Mouse (Mus musculus) forebrain, postnatal 0 days (tissue): Measurements from ENCODE around the gene Mrpl22. TPM values are rescaled to one million over a fixed set of nuclear protein-coding genes. Genes with fewer than 3 reads are reported as not detected.
"Not testable (repeated sequence)": the region's sequence is repeated elsewhere in the genome, so short reads cannot be mapped to it uniquely, and the experiment has no call there.

ENCODE experiments used
- ATAC-seq: fragments of 200-750 bp; cut with Nextera tagmentation; 2 replicates; pipeline ENCODE4 v1.8.0; 2017; ENCODE audit warnings: mild to moderate bottlenecking, moderate library complexity
- DNase-seq: peaks from one replicate; pipeline ENCODE4 v3.0.0-alpha.2; 2015
- H3K27ac ChIP-seq: fragments of 300-500 bp; sonication (generic); 2 replicates; pipeline ENCODE4 v1.5.1; 2014; ENCODE audit warnings: low read depth, mild to moderate bottlenecking, antibody characterized with exemption, low read length, moderate library complexity, mixed read lengths
- H3K27me3 ChIP-seq: fragments of 300-500 bp; sonication (generic); 2 replicates; pipeline ENCODE4 v1.6.1; 2014; ENCODE audit warnings: mild to moderate bottlenecking, low read length, mixed read lengths; ENCODE audit not compliant: insufficient read depth
- H3K36me3 ChIP-seq: fragments of 300-500 bp; sonication (generic); 2 replicates; pipeline ENCODE4 v1.6.1; 2014; ENCODE audit warnings: mild to moderate bottlenecking, moderate library complexity; ENCODE audit not compliant: insufficient read depth
- H3K4me1 ChIP-seq: fragments of 300-500 bp; sonication (generic); 2 replicates; pipeline ENCODE4 v1.6.1; 2014; ENCODE audit warnings: antibody characterized with exemption; ENCODE audit not compliant: insufficient read depth
- H3K4me2 ChIP-seq: fragments of 300-500 bp; sonication (generic); 2 replicates; pipeline ENCODE4 v1.6.1; 2014; ENCODE audit warnings: low read depth, mild to moderate bottlenecking, moderate library complexity
- H3K4me3 ChIP-seq: fragments of 300-500 bp; sonication (generic); 2 replicates; pipeline ENCODE4 v1.5.1; 2014; ENCODE audit warnings: low read depth, low read length, mixed read lengths
- H3K9ac ChIP-seq: fragments of 300-500 bp; sonication (generic); 2 replicates; pipeline ENCODE4 v1.6.1; 2014; ENCODE audit warnings: mild to moderate bottlenecking
- H3K9me3 ChIP-seq: fragments of 300-500 bp; sonication (generic); 2 replicates; pipeline ENCODE4 v1.6.1; 2016; ENCODE audit warnings: low read length
- CTCF ChIP-seq: sonication (generic); IDR thresholded peaks from 2 replicates; pipeline ENCODE4 v1.5.1; 2016; ENCODE audit warnings: antibody characterized with exemption, control low read depth, low read depth
- WGBS: fragments of 180-500 bp; shearing (Covaris S2); extraction: QIAGEN DNeasy Blood & Tissue Kit; methylation state at CpG from one replicate; pipeline ENCODE4 v1.1.7; 2014; 5-methylcytosine and 5-hydroxymethylcytosine counted together
- polyA plus RNA-seq: library from polyadenylated mRNA; unstranded; fragments of >200 nt; fragmentation: Nextera tagmentation; extraction: Ambion mirVana; gene quantifications from 2 replicates; pipeline ENCODE4 v1.2.1, GENCODE M21; 2015
- total RNA-seq: library from RNA; depleted of rRNA; stranded (reverse); fragments of >200 nt; gene quantifications from 2 replicates; pipeline ENCODE4 v1.2.3, GENCODE M21; 2014; rRNA removed

The Mrpl22 gene
- total and polyA plus RNA-seq, 2 experiments from 2014 or later, result 39.4 to 107 TPM

GRCm38 (mm10) chr11:58215814-58216213 is 44.4 kb downstream of the Mrpl22 start:
- Histone ChIP-seq H3K4me2 (no peak overlapping the region), H3K4me3 (no peak overlapping the region), H3K9ac (no peak overlapping the region), H3K4me1 (no peaks in the 10 kb centered on the region), H3K9me3 (no peaks in the 10 kb centered on the region), H3K27me3 (no peaks in the 10 kb centered on the region), H3K27ac (no peak overlapping the region), H3K36me3 (no peaks in the 10 kb centered on the region)
- DNase-seq, result no peak
- WGBS, result 82% methylated on average over 5 of the region's 5 CpGs
- TF ChIP-seq CTCF, result no peak
- ATAC-seq, result no peak

- ATAC-seq (no peak), DNase-seq (no peak)
- Histone ChIP-seq H3K4me3 (no peak overlapping the region), H3K9ac (no peak overlapping the region), H3K4me1 (no peaks in the 10 kb centered on the region), H3K9me3 (no peaks in the 10 kb centered on the region), H3K27me3 (no peaks in the 10 kb centered on the region), H3K4me2 (no peak overlapping the region), H3K36me3 (no peaks in the 10 kb centered on the region), H3K27ac (no peak overlapping the region)
- WGBS, result 90% methylated on average over 6 of the region's 6 CpGs
- TF ChIP-seq CTCF, result no peak
Measured at GRCm38 (mm10) chr11:58216823-58217222, 45.4 kb downstream of the Mrpl22 start.

- no peak for TF ChIP-seq CTCF
- Histone ChIP-seq H3K9ac (no peak overlapping the region), H3K9me3 (no peaks in the 10 kb centered on the region), H3K4me1 (no peaks in the 10 kb centered on the region), H3K4me2 (no peak overlapping the region), H3K27me3 (no peaks in the 10 kb centered on the region), H3K27ac (no peak overlapping the region), H3K4me3 (no peak overlapping the region), H3K36me3 (no peaks in the 10 kb centered on the region)
- DNase-seq (no peak), ATAC-seq (no peak)
- 51% methylated on average over 4 of the region's 4 CpGs for WGBS
Measured at GRCm38 (mm10) chr11:58223751-58224150, 52.3 kb downstream of the Mrpl22 start.

DNA sequence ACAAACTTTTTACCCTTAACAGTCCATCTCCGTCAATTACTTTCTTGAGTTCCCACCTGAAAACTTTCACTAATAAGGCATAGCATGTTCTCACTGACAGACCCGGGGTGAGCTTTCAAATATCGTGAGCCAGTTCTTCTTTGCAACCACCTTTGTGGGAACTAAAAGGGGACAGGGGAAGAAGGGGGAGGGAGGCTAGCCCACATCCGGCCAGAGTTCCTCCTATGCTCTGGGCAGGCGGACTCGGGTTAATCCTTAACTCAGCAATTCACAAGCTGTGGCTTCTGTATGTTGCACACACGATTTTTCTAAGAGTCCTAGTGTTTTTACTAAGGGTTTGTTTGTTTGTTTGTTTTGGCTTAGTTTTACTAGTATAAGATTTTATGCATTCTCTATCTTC is 52.9 kb downstream of the Mrpl22 start:
- ATAC-seq, result no peak
- WGBS, result 61% methylated on average over 7 of the region's 7 CpGs
- Histone ChIP-seq H3K4me3 (no peak overlapping the region), H3K9me3 (no peaks in the 10 kb centered on the region), H3K9ac (no peak overlapping the region), H3K4me1 (no peaks in the 10 kb centered on the region), H3K36me3 (no peaks in the 10 kb centered on the region), H3K4me2 (no peak overlapping the region), H3K27me3 (no peaks in the 10 kb centered on the region), H3K27ac (no peak overlapping the region)
- no peak for TF ChIP-seq CTCF
- DNase-seq, result no peak

DNA sequence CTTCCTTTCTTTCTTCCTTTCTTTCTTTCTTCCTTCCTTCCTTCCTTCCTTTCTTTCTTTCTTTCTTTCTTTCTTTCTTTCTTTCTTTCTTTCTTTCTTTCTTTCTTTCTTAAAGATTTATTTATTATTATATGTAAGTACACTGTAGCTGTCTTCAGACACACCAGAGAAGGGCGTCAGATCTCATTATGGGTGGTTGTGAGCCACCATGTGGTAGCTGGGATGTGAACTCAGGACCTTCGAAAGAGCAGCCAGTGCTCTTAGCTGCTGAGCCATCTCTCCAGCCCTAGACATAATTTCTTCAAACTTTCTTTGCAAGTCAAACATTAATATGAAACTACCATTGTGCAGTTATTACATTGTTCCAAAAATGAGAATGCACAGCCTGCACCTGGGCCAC is 53.4 kb downstream of the Mrpl22 start:
- H3K36me3 ChIP-seq, DNase-seq, H3K4me1 ChIP-seq, ATAC-seq, H3K4me3 ChIP-seq, H3K9ac ChIP-seq, H3K27me3 ChIP-seq, H3K4me2 ChIP-seq, H3K27ac ChIP-seq, H3K9me3 ChIP-seq: not testable (repeated sequence)
- 80% methylated on average over 2 of the region's 2 CpGs for WGBS

DNA sequence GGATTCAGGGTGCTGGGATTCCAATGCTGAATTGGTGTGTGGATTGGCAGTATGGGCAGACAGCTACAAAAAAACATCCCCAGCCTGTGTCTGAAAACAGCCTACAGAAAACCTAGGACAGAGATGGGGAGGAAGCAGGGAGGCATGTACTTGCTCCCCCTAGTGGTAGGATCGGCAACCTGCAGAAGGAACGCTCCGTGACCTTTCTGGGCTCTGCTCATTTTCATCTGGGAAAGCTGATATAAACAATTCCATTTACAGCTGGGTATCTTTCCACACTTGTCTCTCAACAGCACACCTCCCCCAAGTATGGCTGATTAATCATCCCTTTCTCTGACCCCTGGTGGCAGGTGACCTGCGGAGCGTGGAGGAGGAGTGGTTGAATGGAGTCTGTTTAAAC is 54.2 kb downstream of the Mrpl22 start:
- no peaks in the 10 kb centered on the region for H3K4me1 ChIP-seq
- WGBS, result 13% methylated on average over 5 of the region's 5 CpGs

DNA sequence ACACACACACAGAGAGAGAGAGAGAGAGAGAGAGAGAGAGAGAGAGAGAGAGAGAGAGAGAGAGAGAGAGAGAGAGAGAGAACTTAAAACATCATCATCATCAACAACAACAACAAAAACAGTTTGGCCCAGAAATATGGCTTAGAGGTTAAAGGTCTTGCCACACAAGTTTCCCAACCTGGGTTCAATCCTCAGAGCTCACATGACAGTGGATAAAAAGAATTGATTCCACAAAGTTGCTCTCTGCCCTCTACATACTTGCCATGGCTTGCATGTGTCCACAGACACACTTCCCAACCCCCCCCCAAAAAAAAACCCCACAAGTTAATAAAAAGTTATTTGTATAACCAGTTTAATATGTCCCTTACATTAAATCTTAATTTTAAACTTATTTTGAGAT is 55.0 kb downstream of the Mrpl22 start:
- Histone ChIP-seq H3K4me1 (no peaks in the 10 kb centered on the region), H3K9me3 (no peaks in the 10 kb centered on the region), H3K27me3 (no peaks in the 10 kb centered on the region), H3K27ac (no peak overlapping the region), H3K36me3 (no peaks in the 10 kb centered on the region), H3K9ac (no peak overlapping the region), H3K4me2 (no peak overlapping the region), H3K4me3 (no peak overlapping the region)
- no peak for DNase-seq
- ATAC-seq, result no peak
- TF ChIP-seq CTCF, result no peak

More for the DNA sequence above, 54.2 kb downstream of the Mrpl22 start:
- H3K9me3 ChIP-seq, result no peaks in the 10 kb centered on the region
- H3K36me3 ChIP-seq, result no peaks in the 10 kb centered on the region
- 0 out of 2 replicates have a peak, but pooled peaks have one; percentile 12 for ATAC-seq
- H3K4me3 ChIP-seq, result no peak overlapping the region
- peak; percentile 58 for DNase-seq
- no peak overlapping the region for H3K4me2 ChIP-seq
- peak; percentile 89 for TF ChIP-seq CTCF
- H3K27ac ChIP-seq, result no peak overlapping the region
- H3K27me3 ChIP-seq, result no peaks in the 10 kb centered on the region
- H3K9ac ChIP-seq, result no peak overlapping the region

GRCm38 (mm10) chr11:58228021-58228420 is 56.6 kb downstream of the Mrpl22 start:
- not testable (repeated sequence) for H3K36me3 ChIP-seq, H3K9ac ChIP-seq, H3K27ac ChIP-seq, ATAC-seq, H3K4me3 ChIP-seq, DNase-seq, H3K27me3 ChIP-seq, H3K9me3 ChIP-seq, H3K4me1 ChIP-seq, H3K4me2 ChIP-seq
- 98% methylated on average over 2 of the region's 2 CpGs for WGBS

Other genes with a start within 250 kb of the Mrpl22 start
- 33.0 and 43.9 TPM in 2 replicates for gene Larp1, start 162.6 kb upstream of the Mrpl22 start, total RNA-seq
- gene Larp1, start 162.6 kb upstream of the Mrpl22 start, polyA plus RNA-seq, result 7.6 and 13.3 TPM in 2 replicates
- gene Gm12248, start 78.5 kb upstream of the Mrpl22 start, total RNA-seq, result not detected in 2 replicates
- not detected in 2 replicates for gene Gm12248, start 78.5 kb upstream of the Mrpl22 start, polyA plus RNA-seq
- 100 and 121 TPM in 2 replicates for gene Cnot8, start 67.5 kb upstream of the Mrpl22 start, total RNA-seq
- 107 and 114 TPM in 2 replicates for gene Cnot8, start 67.5 kb upstream of the Mrpl22 start, polyA plus RNA-seq
- 18.4 and 19.2 TPM in 2 replicates for gene Gemin5, start 3.1 kb upstream of the Mrpl22 start, total RNA-seq
- gene Gemin5, start 3.1 kb upstream of the Mrpl22 start, polyA plus RNA-seq, result 6.2 and 9.1 TPM in 2 replicates
- 1.1 and 1.8 TPM in 2 replicates for gene Igtp, start 27.9 kb downstream of the Mrpl22 start, total RNA-seq
- 1.7 and 2.6 TPM in 2 replicates for gene Igtp, start 27.9 kb downstream of the Mrpl22 start, polyA plus RNA-seq
- gene Irgm2, start 28.0 kb downstream of the Mrpl22 start, total RNA-seq, result 1.2 and 2.3 TPM in 2 replicates
- 0.64 and 0.70 TPM in 2 replicates for gene Irgm2, start 28.0 kb downstream of the Mrpl22 start, polyA plus RNA-seq
- not detected in 2 replicates for gene 4930438A08Rik, start 103.1 kb downstream of the Mrpl22 start, total RNA-seq
- 0.10 TPM in 1 of 2 replicates, not detected in the other for gene 4930438A08Rik, start 103.1 kb downstream of the Mrpl22 start, polyA plus RNA-seq
- 25.6 and 30.0 TPM in 2 replicates for gene Zfp692, start 135.4 kb downstream of the Mrpl22 start, total RNA-seq
- gene Zfp692, start 135.4 kb downstream of the Mrpl22 start, polyA plus RNA-seq, result 14.8 and 17.7 TPM in 2 replicates
- 41.5 and 41.7 TPM in 2 replicates for gene Zfp672, start 158.7 kb downstream of the Mrpl22 start, total RNA-seq
- 38.8 and 41.2 TPM in 2 replicates for gene Zfp672, start 158.7 kb downstream of the Mrpl22 start, polyA plus RNA-seq
- gene Sh3bp5l, start 159.1 kb downstream of the Mrpl22 start, total RNA-seq, result 43.1 and 44.3 TPM in 2 replicates
- 35.8 and 44.9 TPM in 2 replicates for gene Sh3bp5l, start 159.1 kb downstream of the Mrpl22 start, polyA plus RNA-seq
- not detected in 2 replicates for gene Lypd8, start 207.4 kb downstream of the Mrpl22 start, total RNA-seq
- gene Lypd8, start 207.4 kb downstream of the Mrpl22 start, polyA plus RNA-seq, result 0.13 TPM in 1 of 2 replicates, not detected in the other
- not detected in 2 replicates for gene 1810065E05Rik, start 249.4 kb downstream of the Mrpl22 start, total RNA-seq
- not detected in 2 replicates for gene 1810065E05Rik, start 249.4 kb downstream of the Mrpl22 start, polyA plus RNA-seq